Mouse (Mus musculus) olfactory bulb, adult 2 months (tissue): ENCODE measurements around the gene Cep57l1.

Experiments used
- CTCF ChIP-seq: fragments of 200-500 bp; IDR thresholded peaks from 2 replicates; pipeline ENCODE4 v1.5.1; 2012; ENCODE audit warnings: low read depth, mild to moderate bottlenecking, low read length, moderate library complexity; ENCODE audit not compliant: insufficient read depth
- POLR2A ChIP-seq: fragments of 200-500 bp; IDR thresholded peaks from 2 replicates; pipeline ENCODE4 v1.6.1; 2012; ENCODE audit warnings: mild to moderate bottlenecking, low read depth, low read length, moderate library complexity; ENCODE audit not compliant: insufficient read depth

DNA sequence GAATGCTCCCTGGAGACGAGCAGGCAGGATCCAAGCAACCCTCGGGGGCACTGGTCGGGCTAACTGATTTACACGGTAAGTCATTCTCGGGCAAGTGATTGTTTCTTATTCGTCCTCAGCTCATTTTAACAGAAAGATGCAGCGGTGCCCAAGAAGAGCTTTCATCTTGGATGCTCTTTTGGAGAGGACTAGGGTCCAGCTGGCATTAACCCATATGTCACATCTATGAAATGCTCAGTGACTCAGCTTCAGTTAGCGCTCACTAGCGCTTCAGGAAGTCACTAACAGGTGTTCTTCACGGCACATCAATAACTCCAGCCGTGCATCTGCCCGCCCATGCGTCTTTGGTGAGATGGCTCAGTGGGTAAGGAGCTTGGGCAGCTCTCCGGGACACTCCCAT is 94.1 kb downstream of the Cep57l1 start:
- TF ChIP-seq CTCF (no peak), POLR2A (no peak)
